Mouse (Mus musculus) midbrain, embryonic 11.5 days (tissue): ENCODE data around the gene Zswim1. TPM values are rescaled to one million over a fixed set of nuclear protein-coding genes. Genes with fewer than 3 reads are reported as not detected.

Experiments used
- ATAC-seq: fragments of 200-750 bp; cut with Nextera tagmentation; 2 replicates; pipeline ENCODE4 v1.8.0; 2017; ENCODE audit warnings: moderate TSS enrichment, moderate library complexity; ENCODE audit not compliant: low FRiP score
- DNase-seq: peaks from one replicate; pipeline ENCODE4 v3.0.0; 2015; ENCODE audit warnings: low spot score; ENCODE audit errors: missing footprints
- H3K27ac ChIP-seq: fragments of 300-500 bp; sonication (generic); 2 replicates; pipeline ENCODE4 v1.5.1; 2014; ENCODE audit warnings: low read depth, low read length
- H3K27me3 ChIP-seq: fragments of 300-500 bp; sonication (generic); 2 replicates; pipeline ENCODE4 v1.6.1; 2014; ENCODE audit warnings: mild to moderate bottlenecking, low read length, moderate library complexity, mixed read lengths; ENCODE audit not compliant: control insufficient read depth, insufficient read depth
- H3K36me3 ChIP-seq: fragments of 300-500 bp; sonication (generic); 2 replicates; pipeline ENCODE4 v1.6.1; 2014; ENCODE audit warnings: mild to moderate bottlenecking, low read length, moderate library complexity, mixed read lengths; ENCODE audit not compliant: control insufficient read depth, insufficient read depth
- H3K4me1 ChIP-seq: fragments of 300-500 bp; sonication (generic); 2 replicates; pipeline ENCODE4 v1.6.1; 2014; ENCODE audit warnings: low read length; ENCODE audit not compliant: control insufficient read depth, insufficient read depth
- H3K4me2 ChIP-seq: fragments of 300-500 bp; sonication (generic); 2 replicates; pipeline ENCODE4 v1.6.1; 2014; ENCODE audit warnings: mild to moderate bottlenecking, moderate library complexity
- H3K4me3 ChIP-seq: fragments of 300-500 bp; sonication (generic); 2 replicates; pipeline ENCODE4 v1.5.1; 2014; ENCODE audit warnings: low read depth, low read length
- H3K9ac ChIP-seq: fragments of 300-500 bp; sonication (generic); 2 replicates; pipeline ENCODE4 v1.6.1; 2014; ENCODE audit warnings: low read length
- H3K9me3 ChIP-seq: fragments of 300-500 bp; sonication (generic); 2 replicates; pipeline ENCODE4 v1.6.1; 2016; ENCODE audit warnings: low read length; ENCODE audit not compliant: control insufficient read depth
- WGBS: fragments of 180-500 bp; shearing (Covaris S2); extraction: QIAGEN DNeasy Blood & Tissue Kit; methylation state at CpG from one replicate; pipeline ENCODE4 v1.1.7; 2014; 5-methylcytosine and 5-hydroxymethylcytosine counted together
- polyA plus RNA-seq: library from polyadenylated mRNA; unstranded; fragments of >200 nt; fragmentation: Nextera tagmentation; extraction: Ambion mirVana; gene quantifications from 2 replicates; pipeline ENCODE4 v1.2.1, GENCODE M21; 2014

The Zswim1 gene
- polyA plus RNA-seq = 22.0 and 23.2 TPM in 2 replicates

DNA sequence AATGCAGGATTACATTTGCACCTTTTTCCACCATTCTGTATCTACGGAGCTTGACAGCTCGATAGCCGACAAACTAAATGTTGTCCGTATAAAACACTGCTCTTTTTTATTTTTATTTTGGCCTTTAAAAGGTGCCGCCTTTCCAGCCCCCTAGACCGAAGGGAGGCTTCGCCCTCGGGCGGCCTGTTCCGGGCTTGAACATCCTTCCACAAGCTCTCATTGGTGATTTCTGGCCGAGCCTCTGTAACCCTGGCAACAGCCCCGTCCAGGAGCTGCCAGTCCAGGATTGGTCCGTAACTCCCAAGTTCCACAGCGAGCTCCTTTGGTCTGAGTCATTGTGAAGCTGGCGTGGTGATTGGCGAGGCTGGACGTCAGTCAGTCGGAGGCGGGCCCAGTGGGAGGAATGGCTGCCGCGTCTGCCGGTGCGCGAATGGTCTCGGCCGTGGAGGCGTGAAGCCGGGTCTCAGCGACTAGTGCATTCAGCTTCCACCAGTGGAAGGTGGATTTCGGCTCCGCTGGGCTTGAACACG is at the start of gene Zswim1:
Gene Zswim1 (plus strand): TSS at position 51 of the 530 bp plus-strand sequence.
- Histone ChIP-seq H3K4me3 (peak within 1 kb of the TSS; percentile 78), H3K27ac (peak within 1 kb of the TSS; percentile 71; the same call in 1 of the 2 replicates), H3K27me3 (no peaks in the 10 kb centered on the region), H3K4me1 (peaks cover 9% of the 10 kb centered on the region; the same call in 1 of the 2 replicates), H3K36me3 (peaks cover 18% of the 10 kb centered on the region), H3K4me2 (peak within 1 kb of the TSS; percentile 65), H3K9me3 (no peaks in the 10 kb centered on the region), H3K9ac (peak within 1 kb of the TSS; percentile 83)
- peak; percentile 100 for DNase-seq
- peak; percentile 99 for ATAC-seq
- WGBS = 1% methylated on average over 32 of the region's 32 CpGs

DNA sequence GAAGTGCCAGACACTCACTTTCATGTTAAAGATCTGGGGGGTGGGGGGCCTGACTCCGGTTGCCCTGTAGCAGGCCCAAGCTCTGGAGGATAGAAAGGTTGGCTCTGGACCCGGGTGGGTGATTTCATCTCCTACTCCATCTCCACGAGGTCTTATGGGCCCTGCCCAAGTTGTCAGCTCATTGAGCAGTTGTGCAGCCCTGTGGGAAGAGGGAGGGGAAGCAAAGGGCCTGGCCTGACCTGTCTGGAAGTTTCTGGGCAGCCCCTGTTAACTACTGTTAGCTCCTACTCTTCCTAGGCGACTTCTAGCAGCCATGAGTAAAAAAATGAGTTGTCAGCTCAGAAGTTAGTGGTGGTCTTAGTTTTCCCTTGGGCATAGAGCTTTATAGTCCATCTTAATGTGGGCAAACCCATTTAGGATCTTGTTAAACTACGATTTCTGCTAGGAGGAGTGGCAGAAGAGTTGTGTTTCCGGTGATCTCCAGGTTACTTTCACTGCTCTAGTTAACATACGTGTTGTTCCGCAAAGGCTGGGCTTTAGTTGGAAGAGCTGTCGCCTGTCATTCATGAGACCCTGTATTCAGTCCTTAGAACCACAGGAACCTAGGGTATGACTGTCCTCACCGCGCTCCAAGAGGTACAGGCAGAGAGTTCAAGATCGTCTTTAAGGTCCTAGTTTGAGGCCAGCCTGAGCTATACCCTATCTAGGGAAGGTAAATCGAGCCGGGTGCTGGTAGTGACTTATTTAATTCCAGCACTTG is 49.1 kb upstream of the Zswim1 start:
- Histone ChIP-seq H3K4me2 (no peak overlapping the region), H3K36me3 (peaks cover 12% of the 10 kb centered on the region), H3K4me1 (peaks cover 20% of the 10 kb centered on the region), H3K9ac (no peak overlapping the region), H3K9me3 (no peaks in the 10 kb centered on the region), H3K27me3 (no peaks in the 10 kb centered on the region), H3K4me3 (no peak overlapping the region), H3K27ac (no peak overlapping the region)
- ATAC-seq = no peak
- no peak for DNase-seq
- WGBS = 77% methylated on average over 14 of the region's 14 CpGs

DNA sequence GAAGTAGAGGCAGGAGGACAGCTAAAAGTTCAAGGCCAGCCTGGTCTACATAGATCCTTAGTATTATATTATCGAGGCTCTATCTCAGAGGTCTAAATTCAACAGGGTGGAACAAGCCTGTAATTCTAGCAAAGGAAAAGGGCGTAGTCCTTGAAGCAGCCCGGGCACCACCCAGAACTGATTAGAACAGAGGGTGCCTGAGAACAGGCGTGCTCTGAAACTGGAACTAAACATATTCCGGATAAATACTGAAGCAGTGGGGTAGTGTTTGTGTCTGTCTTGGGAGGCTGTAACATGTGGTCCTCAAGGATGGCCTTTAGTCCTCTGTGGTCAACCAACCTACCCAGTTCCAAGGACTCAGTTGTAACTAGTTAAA is 48.5 kb upstream of the Zswim1 start:
- Histone ChIP-seq H3K4me2 (no peak overlapping the region), H3K9me3 (no peaks in the 10 kb centered on the region), H3K4me3 (no peak overlapping the region), H3K27me3 (no peaks in the 10 kb centered on the region), H3K27ac (no peak overlapping the region), H3K9ac (no peak overlapping the region), H3K4me1 (peaks cover 20% of the 10 kb centered on the region), H3K36me3 (peaks cover 12% of the 10 kb centered on the region)
- 90% methylated on average over 5 of the region's 5 CpGs for WGBS
- DNase-seq (no peak), ATAC-seq (no peak)

DNA sequence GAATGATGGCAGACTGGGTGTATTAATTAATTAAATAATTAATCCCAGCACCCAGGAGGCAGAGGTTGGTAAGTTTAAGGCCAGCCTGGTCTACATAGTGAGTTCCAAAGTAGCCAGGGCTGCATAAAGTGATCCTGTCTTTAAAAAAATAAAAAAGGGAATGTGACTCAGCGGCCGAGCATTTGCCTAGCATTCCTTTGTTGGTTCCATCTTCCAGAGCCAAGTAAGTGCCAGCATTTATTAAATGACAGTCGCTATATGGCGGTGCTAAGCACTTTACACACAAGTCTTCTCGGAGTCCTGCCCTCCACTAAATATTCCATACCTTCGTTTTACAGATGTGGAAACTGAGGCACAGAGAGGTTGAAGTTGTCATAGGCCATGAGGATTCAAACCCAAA is 46.4 kb upstream of the Zswim1 start:
- peaks cover 10% of the 10 kb centered on the region for H3K4me1 ChIP-seq
- no peak overlapping the region for H3K4me3 ChIP-seq
- no peaks in the 10 kb centered on the region for H3K27me3 ChIP-seq
- H3K36me3 ChIP-seq = peaks cover 12% of the 10 kb centered on the region
- 89% methylated on average over 6 of the region's 6 CpGs for WGBS
- no peaks in the 10 kb centered on the region for H3K9me3 ChIP-seq
- ATAC-seq (no peak), DNase-seq (no peak)
- H3K9ac ChIP-seq = no peak overlapping the region
- no peak overlapping the region for H3K27ac ChIP-seq
- H3K4me2 ChIP-seq = no peak overlapping the region

DNA sequence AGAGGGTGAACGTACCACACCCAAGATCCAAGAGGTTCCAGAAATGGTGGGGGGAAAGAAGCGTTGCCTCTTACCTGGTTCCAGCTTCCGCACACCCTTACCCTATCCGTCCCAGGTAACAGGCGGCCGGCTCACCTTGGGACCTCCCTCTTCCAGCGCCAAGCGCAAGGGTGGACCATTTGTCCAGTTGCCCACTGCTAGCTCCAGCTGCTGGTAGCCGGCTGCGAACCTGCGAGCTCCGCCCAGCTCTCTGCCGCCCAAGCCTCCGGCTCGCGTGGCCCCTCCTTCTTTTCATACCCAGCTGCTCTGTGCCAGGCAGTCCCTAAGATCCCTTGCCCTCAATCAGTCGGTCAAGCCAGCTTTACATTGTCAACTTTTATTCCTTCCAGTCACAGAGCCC is 45.7 kb upstream of the Zswim1 start:
- DNase-seq (no peak), ATAC-seq (no peak)
- no peak overlapping the region for H3K27ac ChIP-seq
- no peaks in the 10 kb centered on the region for H3K9me3 ChIP-seq
- H3K4me2 ChIP-seq = no peak overlapping the region
- H3K4me3 ChIP-seq = no peak overlapping the region
- H3K9ac ChIP-seq = no peak overlapping the region
- H3K4me1 ChIP-seq = peaks cover 5% of the 10 kb centered on the region; the same call in 1 of the 2 replicates
- H3K27me3 ChIP-seq = no peaks in the 10 kb centered on the region
- WGBS = 64% methylated on average over 17 of the region's 17 CpGs
- peaks cover 7% of the 10 kb centered on the region for H3K36me3 ChIP-seq

DNA sequence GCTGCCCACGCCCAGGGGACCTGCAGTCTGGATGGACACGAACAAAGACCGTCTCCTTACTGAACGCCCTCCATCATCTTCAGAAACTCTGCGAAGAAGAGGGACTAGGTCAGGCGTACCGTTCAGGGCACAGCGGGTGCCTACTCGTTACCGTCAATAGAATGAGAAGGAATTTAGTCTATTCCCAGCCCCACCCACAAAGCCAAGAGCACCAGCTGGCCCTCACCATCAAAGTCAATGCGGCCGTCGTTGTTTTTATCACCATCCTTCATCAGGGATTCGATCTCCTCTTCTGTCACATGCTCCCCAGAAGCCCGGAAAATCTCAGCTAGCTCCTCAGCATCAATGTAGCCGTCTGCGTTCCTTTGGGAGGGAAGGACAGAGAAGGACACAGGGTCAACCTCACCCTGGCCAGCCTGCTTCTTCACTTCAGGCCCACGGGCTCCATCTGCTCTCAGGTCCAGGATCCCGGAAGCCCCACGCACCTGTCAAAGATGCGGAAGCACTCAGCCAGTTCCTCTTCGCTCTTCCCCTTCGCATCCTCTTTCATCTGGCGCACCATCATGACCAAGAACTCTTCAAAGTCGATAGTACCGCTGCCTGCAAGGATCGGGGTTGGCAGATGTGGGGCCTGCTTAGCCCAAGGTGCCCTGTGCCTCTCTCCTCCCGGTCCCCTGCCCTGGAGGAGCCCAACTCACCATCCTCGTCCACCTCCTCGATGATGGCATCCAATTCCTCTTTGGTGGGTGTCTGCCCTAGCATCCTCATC is 45.1 kb upstream of the Zswim1 start:
- no peak overlapping the region for H3K9ac ChIP-seq
- H3K27me3 ChIP-seq = no peaks in the 10 kb centered on the region
- H3K9me3 ChIP-seq = no peaks in the 10 kb centered on the region
- H3K36me3 ChIP-seq = peaks cover under 1% of the 10 kb centered on the region; the same call in 1 of the 2 replicates
- DNase-seq = no peak
- no peak for ATAC-seq
- no peak overlapping the region for H3K4me3 ChIP-seq
- H3K4me1 ChIP-seq = no peaks in the 10 kb centered on the region
- WGBS = 83% methylated on average over 30 of the region's 30 CpGs
- no peak overlapping the region for H3K4me2 ChIP-seq
- no peak overlapping the region for H3K27ac ChIP-seq

DNA sequence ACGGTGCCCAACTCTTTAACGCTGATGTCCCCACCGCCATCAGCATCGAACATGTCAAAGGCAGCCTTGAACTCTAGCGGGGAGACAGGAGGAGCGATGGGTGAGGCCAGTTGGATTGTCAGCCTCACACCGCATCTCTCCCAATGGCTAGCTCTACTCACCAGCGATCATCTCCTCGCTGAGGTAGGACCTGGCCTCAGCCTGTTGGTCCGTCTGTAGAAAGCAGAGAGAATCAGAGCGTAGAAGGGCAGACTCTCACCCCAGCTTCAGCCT is 44.5 kb upstream of the Zswim1 start:
- Histone ChIP-seq H3K9ac (no peak overlapping the region), H3K36me3 (no peaks in the 10 kb centered on the region), H3K4me3 (no peak overlapping the region), H3K9me3 (no peaks in the 10 kb centered on the region), H3K27ac (no peak overlapping the region), H3K4me2 (no peak overlapping the region), H3K27me3 (no peaks in the 10 kb centered on the region), H3K4me1 (no peaks in the 10 kb centered on the region)
- ATAC-seq (no peak), DNase-seq (no peak)
- WGBS = 93% methylated on average over 11 of the region's 11 CpGs

DNA sequence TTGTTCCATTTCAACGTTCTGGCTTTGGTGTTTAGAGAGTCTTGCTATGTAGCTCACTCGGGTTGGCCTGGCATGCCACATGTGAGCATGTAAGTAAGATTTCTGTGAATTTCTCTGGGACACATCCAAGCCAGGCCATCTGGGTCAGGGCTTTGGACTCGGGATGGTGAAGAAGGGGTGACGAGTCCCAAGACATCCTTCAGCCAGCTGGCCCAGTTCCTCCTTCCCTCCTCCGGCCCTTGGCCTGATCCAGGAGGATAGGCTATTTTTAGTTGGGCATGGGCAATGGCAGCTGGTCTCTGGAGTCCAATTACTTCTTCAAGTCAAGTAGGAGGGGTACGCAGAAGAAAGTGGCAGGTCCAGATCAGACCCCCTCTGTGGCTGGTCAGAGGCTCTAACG is 43.7 kb upstream of the Zswim1 start:
- H3K27me3 ChIP-seq = no peaks in the 10 kb centered on the region
- H3K36me3 ChIP-seq = no peaks in the 10 kb centered on the region
- WGBS = 88% methylated on average over 7 of the region's 7 CpGs
- DNase-seq (no peak), ATAC-seq (no peak)
- no peak overlapping the region for H3K27ac ChIP-seq
- no peaks in the 10 kb centered on the region for H3K4me1 ChIP-seq
- no peak overlapping the region for H3K4me3 ChIP-seq
- no peak overlapping the region for H3K4me2 ChIP-seq
- H3K9me3 ChIP-seq = no peaks in the 10 kb centered on the region
- no peak overlapping the region for H3K9ac ChIP-seq

DNA sequence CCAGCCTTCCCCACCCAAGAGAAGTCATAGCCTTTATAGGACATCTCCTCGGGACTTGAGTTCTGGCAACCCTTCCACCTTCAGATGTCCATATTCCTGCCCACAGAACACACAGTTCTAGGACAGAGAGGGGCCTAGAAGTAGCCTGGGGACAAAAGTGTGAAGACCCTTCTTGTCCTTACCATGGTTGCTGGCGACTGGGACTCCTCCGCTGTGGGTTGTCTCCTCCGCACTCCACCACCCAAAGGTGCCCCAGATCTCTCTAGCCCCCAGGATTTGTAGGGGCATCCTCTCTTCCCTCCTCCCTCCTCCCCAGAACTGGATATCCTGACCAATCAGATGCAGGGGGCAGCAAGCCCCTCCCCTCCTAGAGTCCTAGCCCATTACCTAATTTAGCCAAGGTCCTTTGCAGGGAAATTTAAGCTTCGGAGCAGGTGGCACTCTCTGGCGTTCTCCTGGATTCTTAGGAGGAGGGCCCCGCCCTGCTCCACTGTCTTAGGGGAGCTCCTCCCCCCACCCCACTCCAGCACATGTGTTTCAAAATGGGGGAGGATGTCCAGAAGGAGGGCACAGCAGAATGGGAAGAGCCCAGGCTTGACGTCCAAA is 42.9 kb upstream of the Zswim1 start, which contains the start of gene Tnnc2:
Gene Tnnc2 (minus strand): TSS at position 487 of the 606 bp plus-strand sequence.
- WGBS = 72% methylated on average over 8 of the region's 8 CpGs
- no peaks in the 10 kb centered on the region for H3K4me1 ChIP-seq
- no peak within 1 kb of the TSS for H3K9ac ChIP-seq
- H3K4me3 ChIP-seq = no peak within 1 kb of the TSS
- no peak for ATAC-seq
- DNase-seq = no peak
- H3K27me3 ChIP-seq = no peaks in the 10 kb centered on the region
- H3K27ac ChIP-seq = no peak within 1 kb of the TSS
- no peak within 1 kb of the TSS for H3K4me2 ChIP-seq
- H3K36me3 ChIP-seq = no peaks in the 10 kb centered on the region
- no peaks in the 10 kb centered on the region for H3K9me3 ChIP-seq
